Mouse (Mus musculus) heart, adult 2 months (tissue): ENCODE measurements around the gene Tor1aip1. TPM values are rescaled to one million over a fixed set of nuclear protein-coding genes. Genes with fewer than 3 reads are reported as not detected.

Experiments used
- DNase-seq, 2 experiments: peaks; one replicate each; pipeline ENCODE4 v3.0.0; 2021
- H3K27ac ChIP-seq: fragments of 200-600 bp; 2 replicates; pipeline ENCODE4 v1.8.1; 2022
- H3K27me3 ChIP-seq: fragments of 200-500 bp; 2 replicates; pipeline ENCODE4 v1.6.1; 2012; ENCODE audit warnings: mild to moderate bottlenecking, low read length, inconsistent platforms, mixed read lengths; ENCODE audit not compliant: control insufficient read depth, insufficient read depth
- H3K36me3 ChIP-seq: fragments of 200-500 bp; 2 replicates; pipeline ENCODE4 v1.6.1; 2012; ENCODE audit warnings: low read length, inconsistent platforms; ENCODE audit not compliant: control insufficient read depth, insufficient read depth
- H3K4me1 ChIP-seq: fragments of 200-500 bp; 2 replicates; pipeline ENCODE4 v1.6.1; 2011; ENCODE audit warnings: low read length; ENCODE audit not compliant: control insufficient read depth, insufficient read depth
- H3K4me3 ChIP-seq: fragments of 200-600 bp; 2 replicates; pipeline ENCODE4 v1.8.1; 2022
- H3K79me2 ChIP-seq: fragments of 200-500 bp; replicated peaks from 2 replicates; pipeline ENCODE4 v1.6.1; 2012; ENCODE audit warnings: mild to moderate bottlenecking, inconsistent platforms, low read length, moderate library complexity, mixed read lengths; ENCODE audit not compliant: control insufficient read depth, insufficient read depth
- H3K9ac ChIP-seq: fragments of 200-500 bp; 2 replicates; pipeline ENCODE4 v1.6.1; 2012; ENCODE audit warnings: low read depth, mild to moderate bottlenecking, control low read depth, inconsistent platforms, low read length, mixed read lengths
- CTCF ChIP-seq: fragments of 200-600 bp; IDR thresholded peaks from 2 replicates; pipeline ENCODE4 v1.8.1; 2022; ENCODE audit warnings: antibody characterized with exemption, mild to moderate bottlenecking, moderate library complexity
- EP300 ChIP-seq: fragments of 200-500 bp; IDR thresholded peaks from 2 replicates; pipeline ENCODE4 v1.6.1; 2011; ENCODE audit warnings: low read depth, low read length, control low read depth; ENCODE audit not compliant: insufficient read depth
- POLR2A ChIP-seq: fragments of 200-500 bp; IDR thresholded peaks from 2 replicates; pipeline ENCODE4 v1.6.1; 2011; ENCODE audit warnings: mild to moderate bottlenecking, low read depth, low read length, control low read depth; ENCODE audit not compliant: insufficient read depth
- WGBS: fragments of 180-500 bp; shearing (Covaris S2); methylation state at CpG from one replicate; pipeline ENCODE4 v1.1.7; 2018; 5-methylcytosine and 5-hydroxymethylcytosine counted together
- intact Hi-C: fragments of 180-260 bp; cut with DNase I; formaldehyde crosslinking; loops from one replicate; pipeline ENCODE4 v1.15.1; 2025
- polyA plus RNA-seq: library from polyadenylated mRNA; depleted of rRNA; stranded (reverse); fragments of >200 nt; gene quantifications from 2 replicates; pipeline ENCODE4 v1.2.3, GENCODE M21; 2012
- total RNA-seq, 2 experiments: library from RNA; stranded (reverse); gene quantifications; 2 replicates each; pipeline ENCODE4 v1.2.3; 2021

Gene Tor1aip1
- total and polyA plus RNA-seq, 3 experiments, result 33.0 to 91.2 (median 79.9) TPM

- H3K4me3 ChIP-seq, result peak overlapping the region; percentile 89
- WGBS, result 9% methylated on average over 5 of the region's 5 CpGs
- H3K36me3 ChIP-seq, result peaks cover 24% of the 10 kb centered on the region
- no peak for TF ChIP-seq CTCF
- peak; percentile 56; the same call in 1 of the 2 replicates for TF ChIP-seq EP300
- peak; percentile 95 for TF ChIP-seq POLR2A
- no peaks in the 10 kb centered on the region for H3K27me3 ChIP-seq
- peaks cover 3% of the 10 kb centered on the region for H3K79me2 ChIP-seq
- H3K9ac ChIP-seq, result peak overlapping the region; percentile 89
- peaks cover 7% of the 10 kb centered on the region for H3K4me1 ChIP-seq
- peak; percentile 61 to 67 for DNase-seq
- intact Hi-C loops, result loop anchor here (10.0 kb wide), 1 partner anchor 222 kb away; the partner anchor contains the start of gene Qsox1
- peak overlapping the region; percentile 98 for H3K27ac ChIP-seq
Measured at GRCm38 (mm10) chr1:156037144-156037583, 884 bp upstream of the Tor1aip1 start.

- WGBS, result under 1% methylated on average over 59 of the region's 59 CpGs
- intact Hi-C loops, result loop anchor here (10.0 kb wide), 1 partner anchor 221 kb away; the partner anchor contains the start of gene Qsox1
- peaks cover 4% of the 10 kb centered on the region for H3K4me1 ChIP-seq
- H3K4me3 ChIP-seq, result peak within 1 kb of the TSS; percentile 89
- H3K27ac ChIP-seq, result peak within 1 kb of the TSS; percentile 98
- H3K36me3 ChIP-seq, result peaks cover 26% of the 10 kb centered on the region
- no peak for DNase-seq
- H3K79me2 ChIP-seq, result peaks cover 4% of the 10 kb centered on the region
- no peaks in the 10 kb centered on the region for H3K27me3 ChIP-seq
- no peak for TF ChIP-seq EP300
- TF ChIP-seq CTCF, result no peak
- TF ChIP-seq POLR2A, result 0 out of 2 replicates have a peak, but pooled peaks have one; percentile 10
- peak within 1 kb of the TSS; percentile 92 for H3K9ac ChIP-seq
Measured at GRCm38 (mm10) chr1:156035269-156035929, 881 bp downstream of the Tor1aip1 start, which contains the start of gene Tor1aip2. TSS of gene Tor1aip2 (plus strand) at chr1:156035403.

DNA sequence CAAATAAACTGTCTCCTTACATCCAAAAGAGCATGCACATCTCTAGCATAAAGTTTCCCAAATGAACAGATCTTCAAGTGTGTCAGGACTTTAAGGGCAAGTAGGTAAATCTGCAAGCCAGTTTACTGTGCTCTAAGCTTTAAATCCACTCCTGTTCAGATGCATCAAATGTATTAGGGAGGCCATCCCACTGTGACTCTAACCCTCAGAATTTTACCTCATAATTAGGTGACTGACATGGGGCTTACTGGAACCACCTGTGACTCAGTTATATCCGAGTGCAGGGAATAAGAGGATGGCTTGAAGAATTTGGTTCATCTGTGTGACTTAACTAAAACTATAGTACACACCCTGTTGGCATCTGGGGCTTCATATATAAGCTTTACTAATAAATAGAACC lies 1.6 kb downstream of the Tor1aip1 start:
- intact Hi-C loops, result loop anchor here (10.0 kb wide), 1 partner anchor 220 kb away; the partner anchor contains the start of gene Qsox1
- Histone ChIP-seq H3K27me3 (no peaks in the 10 kb centered on the region), H3K4me1 (peaks cover 2% of the 10 kb centered on the region), H3K9ac (no peak overlapping the region), H3K79me2 (peaks cover 4% of the 10 kb centered on the region), H3K27ac (peak overlapping the region; percentile 98; the same call in 1 of the 2 replicates), H3K4me3 (peak overlapping the region; percentile 89), H3K36me3 (peaks cover 29% of the 10 kb centered on the region)
- DNase-seq, result no peak
- WGBS, result 4% methylated on average over 1 of the region's 1 CpGs
- no peak for TF ChIP-seq POLR2A
- TF ChIP-seq CTCF, result no peak
- TF ChIP-seq EP300, result no peak

DNA sequence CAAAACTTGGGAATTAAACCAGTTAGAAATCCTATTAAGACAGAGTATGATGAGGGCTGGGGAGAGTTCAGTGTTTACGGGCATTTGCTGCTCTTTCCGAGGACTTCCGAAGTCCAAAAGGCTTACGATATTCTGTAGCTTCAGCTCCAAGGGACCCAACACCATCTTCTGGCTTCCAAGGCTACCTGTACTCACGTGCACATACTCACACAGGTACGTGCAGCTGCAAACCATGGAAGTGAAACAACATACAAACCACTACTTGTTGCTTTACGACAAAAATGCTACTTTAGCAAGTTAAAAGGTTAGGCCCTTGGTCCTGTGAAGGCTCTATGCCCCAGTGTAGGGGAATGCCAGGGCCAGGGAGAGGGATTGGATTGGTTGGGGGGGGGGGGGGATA lies 2.4 kb downstream of the Tor1aip1 start:
- no peak overlapping the region for H3K4me3 ChIP-seq

GRCm38 (mm10) chr1:156028340-156028975 lies 7.8 kb downstream of the Tor1aip1 start:
- Histone ChIP-seq H3K27me3 (no peaks in the 10 kb centered on the region), H3K9ac (no peak overlapping the region), H3K36me3 (peaks cover 36% of the 10 kb centered on the region), H3K4me1 (no peaks in the 10 kb centered on the region; the same call in 1 of the 2 replicates), H3K4me3 (no peak overlapping the region; the same call in 1 of the 2 replicates), H3K27ac (no peak overlapping the region), H3K79me2 (peaks cover 5% of the 10 kb centered on the region; the same call in 1 of the 2 replicates)
- TF ChIP-seq POLR2A, result no peak
- TF ChIP-seq CTCF, result no peak
- no peak for TF ChIP-seq EP300
- DNase-seq, result no peak
- intact Hi-C loops, result no loop called here
- 69% methylated on average over 4 of the region's 4 CpGs for WGBS

More for the DNA sequence above, 2.4 kb downstream of the Tor1aip1 start:
- intact Hi-C loops, result loop anchor here (10.0 kb wide), 1 partner anchor 219 kb away; the partner anchor contains the start of gene Qsox1
- no peaks in the 10 kb centered on the region for H3K27me3 ChIP-seq
- DNase-seq, result no peak
- 92% methylated on average over 7 of the region's 7 CpGs for WGBS
- no peak overlapping the region for H3K27ac ChIP-seq
- peaks cover 2% of the 10 kb centered on the region for H3K4me1 ChIP-seq
- no peak for TF ChIP-seq POLR2A
- TF ChIP-seq CTCF, result no peak
- TF ChIP-seq EP300, result no peak
- peaks cover 32% of the 10 kb centered on the region for H3K36me3 ChIP-seq
- H3K9ac ChIP-seq, result no peak overlapping the region
- H3K79me2 ChIP-seq, result peaks cover 5% of the 10 kb centered on the region
